Mouse (Mus musculus): ENCODE results near the gene Ap3d1. TPM values are rescaled to one million over a fixed set of nuclear protein-coding genes. Genes with fewer than 3 reads are reported as not detected.

Gene Ap3d1
- polyA plus RNA-seq, 1 experiment, result 68.0 TPM

GRCm38 (mm10) chr10:80674161-80674711, 67.8 kb downstream of the Ap3d1 start:
- H3K79me2 ChIP-seq (ENCODE audit: control insufficient read depth, insufficient read depth), result peaks cover 41% of the 10 kb centered on the region

DNA sequence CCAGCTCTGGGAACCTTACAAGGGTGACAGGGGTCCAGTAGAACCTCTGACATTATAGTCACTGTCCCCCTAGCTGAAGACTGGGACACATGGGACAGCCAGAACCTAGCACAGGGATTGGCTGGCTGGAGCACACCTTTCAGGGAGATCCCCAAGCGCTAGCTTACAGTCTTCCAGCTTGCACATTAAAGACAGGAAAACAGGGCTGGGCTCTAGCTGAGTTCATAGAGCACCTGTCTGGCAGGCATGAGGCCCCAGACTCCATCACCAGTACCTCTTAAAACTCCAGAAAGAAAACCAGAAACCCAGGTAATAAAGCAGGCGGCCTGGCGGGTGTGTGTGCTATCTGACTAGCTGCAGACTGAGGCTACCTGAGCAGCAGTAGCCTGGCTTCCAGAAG, 68.4 kb downstream of the Ap3d1 start:
- Histone ChIP-seq H3K4me3 (peak overlapping the region; percentile 62), H3ac (ENCODE audit: control insufficient read depth, insufficient read length) (peak overlapping the region; percentile 50), H3K36me3 (ENCODE audit: control insufficient read depth, insufficient read depth) (peaks cover 11% of the 10 kb centered on the region), H3K79me2 (ENCODE audit: control insufficient read depth, insufficient read depth) (peaks cover 41% of the 10 kb centered on the region), H3K27me3 (ENCODE audit: control insufficient read depth, insufficient read depth, insufficient read length) (no peaks in the 10 kb centered on the region), H3K4me2 (ENCODE audit: low read depth) (peak overlapping the region; percentile 78)
- TF ChIP-seq USF1 (IDR thresholded peaks at IDR 0.05; ENCODE audit: low read depth) (no peak), REST (IDR thresholded peaks at IDR 0.05; ENCODE audit: insufficient read depth, insufficient read length) (no peak), CEBPB (IDR thresholded peaks at IDR 0.05; ENCODE audit: insufficient read depth, poor library complexity, severe bottlenecking) (no peak), POLR2AphosphoS2 (IDR thresholded peaks at IDR 0.05; ENCODE audit: insufficient read length, low read depth) (no peak), TCF12 (IDR thresholded peaks at IDR 0.05; ENCODE audit: insufficient read depth, poor library complexity, severe bottlenecking) (no peak), TCF3 (IDR thresholded peaks at IDR 0.05; ENCODE audit: insufficient read length, low read depth) (no peak), MAX (IDR thresholded peaks at IDR 0.05; ENCODE audit: low read depth) (no peak), MYOD1 (IDR thresholded peaks at IDR 0.05; ENCODE audit: control insufficient read depth in 1 of 3, insufficient read length in 2 of 3, low read depth in 2 of 3) (no peak), POLR2A (IDR thresholded peaks at IDR 0.05; ENCODE audit: insufficient read length, low read depth) (no peak)

More at GRCm38 (mm10) chr10:80674161-80674711, 67.8 kb downstream of the Ap3d1 start:
- H3ac ChIP-seq (ENCODE audit: control insufficient read depth, insufficient read length), result peak overlapping the region; percentile 50
- peaks cover 11% of the 10 kb centered on the region for H3K36me3 ChIP-seq (ENCODE audit: control insufficient read depth, insufficient read depth)
- no peaks in the 10 kb centered on the region for H3K27me3 ChIP-seq (ENCODE audit: control insufficient read depth, insufficient read depth, insufficient read length)
- TF ChIP-seq E2F4 (IDR thresholded peaks at IDR 0.05; ENCODE audit: insufficient read depth), result no peak
- no peak for TF ChIP-seq MYOD1 (IDR thresholded peaks at IDR 0.05; ENCODE audit: control insufficient read depth in 1 of 3, insufficient read length in 2 of 3, low read depth in 2 of 3)
- peak; percentile 19 for TF ChIP-seq POLR2AphosphoS2 (IDR thresholded peaks at IDR 0.05; ENCODE audit: insufficient read length, low read depth)
- no peak for TF ChIP-seq SRF (IDR thresholded peaks at IDR 0.05; ENCODE audit: control insufficient read depth, insufficient read length, low read depth)
- TF ChIP-seq MYOG (IDR thresholded peaks at IDR 0.05; ENCODE audit: control insufficient read depth in 1 of 3, insufficient read depth in 1 of 3, insufficient read length in 2 of 3, low read depth in 2 of 3), result peak in 1 of 3 experiments; percentile 12
- TF ChIP-seq MAX (IDR thresholded peaks at IDR 0.05; ENCODE audit: low read depth), result no peak
- TF ChIP-seq REST (IDR thresholded peaks at IDR 0.05; ENCODE audit: insufficient read depth, insufficient read length), result no peak
- peak overlapping the region; percentile 62 for H3K4me3 ChIP-seq
- peak overlapping the region; percentile 78 for H3K4me2 ChIP-seq (ENCODE audit: low read depth)

DNA sequence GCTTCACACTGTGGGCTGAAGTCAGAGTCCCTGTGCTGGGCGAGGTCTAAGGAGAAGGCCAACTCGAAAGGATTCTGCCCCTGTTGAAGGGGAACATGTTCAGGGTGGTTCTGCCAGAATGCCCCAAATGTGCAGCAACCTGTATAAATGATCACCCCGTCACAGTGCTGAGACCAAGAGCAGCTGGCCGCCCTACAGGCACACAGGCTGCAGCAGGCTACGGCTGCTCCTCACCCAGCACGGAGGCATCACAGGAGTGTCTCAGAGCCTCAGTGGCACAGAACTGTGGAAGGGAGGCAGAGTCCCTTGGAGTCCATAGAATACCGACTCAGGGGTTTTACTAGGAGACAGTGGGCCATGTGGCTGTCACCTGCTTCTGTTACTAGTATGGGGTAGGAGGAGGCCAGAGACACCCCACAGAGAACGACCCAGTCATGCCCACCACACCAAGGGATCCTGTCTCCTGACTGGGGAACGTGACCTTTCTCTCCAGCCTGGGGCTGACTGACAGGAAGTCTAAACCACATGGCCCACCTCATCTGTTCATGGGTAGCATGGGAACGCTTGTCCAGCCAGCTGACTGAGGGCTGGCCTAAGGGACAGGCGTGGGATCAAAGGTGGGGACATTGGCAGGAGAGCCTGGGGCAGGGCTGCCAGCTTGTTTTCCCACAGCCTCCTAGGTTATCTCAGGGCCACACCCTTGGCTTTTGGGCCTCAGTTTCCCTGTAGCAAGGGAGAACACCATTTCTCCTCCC, 70.0 kb downstream of the Ap3d1 start:
- H3ac ChIP-seq (ENCODE audit: control insufficient read depth, insufficient read length), result no peak overlapping the region
- H3K79me2 ChIP-seq (ENCODE audit: control insufficient read depth, insufficient read depth), result peaks cover 41% of the 10 kb centered on the region
- H3K4me3 ChIP-seq, result no peak overlapping the region
- peak overlapping the region; percentile 78 for H3K4me2 ChIP-seq (ENCODE audit: low read depth)
- no peaks in the 10 kb centered on the region for H3K27me3 ChIP-seq (ENCODE audit: control insufficient read depth, insufficient read depth, insufficient read length)
- TF ChIP-seq POLR2A (IDR thresholded peaks at IDR 0.05; ENCODE audit: insufficient read length, low read depth) (peak; percentile 26), MYOG (IDR thresholded peaks at IDR 0.05; ENCODE audit: control insufficient read depth in 1 of 3, insufficient read depth in 1 of 3, insufficient read length in 2 of 3, low read depth in 2 of 3) (peak in 1 of 3 experiments; percentile 81), TCF3 (IDR thresholded peaks at IDR 0.05; ENCODE audit: insufficient read length, low read depth) (no peak), MAX (IDR thresholded peaks at IDR 0.05; ENCODE audit: low read depth) (no peak), MYOD1 (IDR thresholded peaks at IDR 0.05; ENCODE audit: control insufficient read depth in 1 of 3, insufficient read length in 2 of 3, low read depth in 2 of 3) (peak in 1 of 3 experiments; percentile 81), REST (IDR thresholded peaks at IDR 0.05; ENCODE audit: insufficient read depth, insufficient read length) (no peak)
- H3K36me3 ChIP-seq (ENCODE audit: control insufficient read depth, insufficient read depth), result peaks cover 11% of the 10 kb centered on the region

DNA sequence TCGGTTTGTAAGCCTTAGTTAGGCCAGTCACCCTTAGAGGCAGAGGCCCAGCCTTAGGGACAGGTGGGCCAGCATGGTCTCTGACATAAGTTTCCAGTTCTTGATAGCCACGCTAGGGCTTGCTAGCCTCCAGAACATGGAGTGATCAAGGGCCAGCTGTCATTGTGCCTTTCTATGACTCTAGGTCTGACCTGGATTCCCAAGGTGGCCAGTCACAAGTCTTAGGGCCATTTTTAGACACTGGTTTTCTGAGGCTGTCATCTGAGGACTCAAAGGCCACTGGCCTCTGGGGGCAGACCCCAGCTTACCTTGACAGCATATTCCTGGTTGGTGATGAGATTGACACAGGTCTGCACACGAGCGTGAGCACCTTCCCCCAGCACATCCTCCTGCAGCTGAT, 70.8 kb downstream of the Ap3d1 start:
- Histone ChIP-seq H3K27me3 (ENCODE audit: control insufficient read depth, insufficient read depth, insufficient read length) (no peaks in the 10 kb centered on the region), H3K36me3 (ENCODE audit: control insufficient read depth, insufficient read depth) (peaks cover 11% of the 10 kb centered on the region), H3K4me3 (no peak overlapping the region), H3ac (ENCODE audit: control insufficient read depth, insufficient read length) (no peak overlapping the region), H3K4me2 (ENCODE audit: low read depth) (peak overlapping the region; percentile 78), H3K79me2 (ENCODE audit: control insufficient read depth, insufficient read depth) (peaks cover 41% of the 10 kb centered on the region)
- TF ChIP-seq USF1 (IDR thresholded peaks at IDR 0.05; ENCODE audit: low read depth) (no peak), POLR2A (IDR thresholded peaks at IDR 0.05; ENCODE audit: insufficient read length, low read depth) (no peak), SRF (IDR thresholded peaks at IDR 0.05; ENCODE audit: control insufficient read depth, insufficient read length, low read depth) (no peak), REST (IDR thresholded peaks at IDR 0.05; ENCODE audit: insufficient read depth, insufficient read length) (no peak), POLR2AphosphoS2 (IDR thresholded peaks at IDR 0.05; ENCODE audit: insufficient read length, low read depth) (no peak), TCF12 (IDR thresholded peaks at IDR 0.05; ENCODE audit: insufficient read depth, poor library complexity, severe bottlenecking) (no peak), CEBPB (IDR thresholded peaks at IDR 0.05; ENCODE audit: insufficient read depth, poor library complexity, severe bottlenecking) (no peak), MYOD1 (IDR thresholded peaks at IDR 0.05; ENCODE audit: control insufficient read depth in 1 of 3, insufficient read length in 2 of 3, low read depth in 2 of 3) (peak in 1 of 3 experiments; percentile 40), MYOG (IDR thresholded peaks at IDR 0.05; ENCODE audit: control insufficient read depth in 1 of 3, insufficient read depth in 1 of 3, insufficient read length in 2 of 3, low read depth in 2 of 3) (peak in 1 of 3 experiments; percentile 15)

DNA sequence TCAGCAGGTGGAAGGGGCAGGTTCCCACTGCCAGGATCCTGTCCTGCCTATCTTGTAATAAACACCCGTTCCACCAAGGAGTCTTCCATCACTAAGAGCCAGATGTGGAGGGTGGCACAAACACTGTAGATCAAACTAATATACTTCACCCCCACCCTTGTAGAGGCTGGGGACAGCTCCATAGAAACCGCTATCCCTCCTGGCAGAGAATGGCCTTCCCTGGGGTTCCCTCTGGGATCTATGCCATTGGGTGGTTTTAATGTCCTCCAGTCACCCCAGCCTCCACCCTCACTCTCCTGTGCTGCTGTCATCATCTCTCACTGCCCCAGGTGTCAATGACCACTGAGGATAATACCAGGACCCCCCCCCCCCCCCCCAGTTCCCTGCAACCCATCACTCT, 71.5 kb downstream of the Ap3d1 start:
- Histone ChIP-seq H3K4me3 (no peak overlapping the region), H3ac (ENCODE audit: control insufficient read depth, insufficient read length) (no peak overlapping the region), H3K27me3 (ENCODE audit: control insufficient read depth, insufficient read depth, insufficient read length) (no peaks in the 10 kb centered on the region), H3K79me2 (ENCODE audit: control insufficient read depth, insufficient read depth) (peaks cover 40% of the 10 kb centered on the region), H3K4me2 (ENCODE audit: low read depth) (no peak overlapping the region), H3K36me3 (ENCODE audit: control insufficient read depth, insufficient read depth) (peaks cover 11% of the 10 kb centered on the region)
- TF ChIP-seq USF1 (IDR thresholded peaks at IDR 0.05; ENCODE audit: low read depth) (no peak), TCF12 (IDR thresholded peaks at IDR 0.05; ENCODE audit: insufficient read depth, poor library complexity, severe bottlenecking) (no peak), TCF3 (IDR thresholded peaks at IDR 0.05; ENCODE audit: insufficient read length, low read depth) (no peak), POLR2A (IDR thresholded peaks at IDR 0.05; ENCODE audit: insufficient read length, low read depth) (no peak), POLR2AphosphoS2 (IDR thresholded peaks at IDR 0.05; ENCODE audit: insufficient read length, low read depth) (no peak), MAX (IDR thresholded peaks at IDR 0.05; ENCODE audit: low read depth) (no peak)

Data from myocyte (in vitro differentiated cells).